Mouse (Mus musculus) myocyte (in vitro differentiated cells): Measurements from ENCODE around the gene Dmkn. TPM values are rescaled to one million over a fixed set of nuclear protein-coding genes. Genes with fewer than 3 reads are reported as not detected.

Source experiments
- H3K27me3 ChIP-seq: one replicate; pipeline ENCODE4 v1.6.1; 2011; ENCODE audit not compliant: control insufficient read depth, insufficient read depth, insufficient read length
- H3K36me3 ChIP-seq: one replicate; pipeline ENCODE4 v1.6.1; 2011; ENCODE audit not compliant: control insufficient read depth, insufficient read depth
- H3K4me2 ChIP-seq: one replicate; pipeline ENCODE4 v1.6.1; 2011; ENCODE audit warnings: low read depth, control low read depth
- H3K4me3 ChIP-seq: one replicate; pipeline ENCODE4 v1.5.1; 2011; ENCODE audit warnings: mild to moderate bottlenecking, control low read depth, moderate library complexity
- H3K79me2 ChIP-seq: one replicate; pipeline ENCODE4 v1.6.1; 2011; ENCODE audit not compliant: control insufficient read depth, insufficient read depth
- H3ac ChIP-seq: one replicate; pipeline ENCODE4 v1.6.1; 2011; ENCODE audit not compliant: control insufficient read depth, insufficient read length
- CEBPB ChIP-seq: IDR thresholded peaks from 2 replicates; pipeline ENCODE4 v1.6.1; 2011; ENCODE audit warnings: mild to moderate bottlenecking, moderate library complexity; ENCODE audit not compliant: poor library complexity, insufficient read depth, severe bottlenecking
- E2F4 ChIP-seq: IDR thresholded peaks from one replicate; pipeline ENCODE4 v1.6.1; 2011; ENCODE audit warnings: mild to moderate bottlenecking, control low read depth, moderate library complexity; ENCODE audit not compliant: insufficient read depth
- MAX ChIP-seq: IDR thresholded peaks from one replicate; pipeline ENCODE4 v1.6.1; 2011; ENCODE audit warnings: low read depth, mild to moderate bottlenecking, control low read depth
- MYOD1 ChIP-seq, 3 experiments: IDR thresholded peaks; one replicate each; pipeline ENCODE4 v1.6.1; 2011; ENCODE audit warnings: control low read depth in 2 of 3, low read depth in 2 of 3, mild to moderate bottlenecking in 2 of 3, moderate library complexity in 1 of 3; ENCODE audit not compliant: insufficient read length in 2 of 3, control insufficient read depth in 1 of 3
- MYOG ChIP-seq, 3 experiments: IDR thresholded peaks; one replicate each; pipeline ENCODE4 v1.6.1; 2011; ENCODE audit warnings: control low read depth in 2 of 3, low read depth in 2 of 3, mild to moderate bottlenecking in 2 of 3; ENCODE audit not compliant: insufficient read length in 2 of 3, control insufficient read depth in 1 of 3, insufficient read depth in 1 of 3
- POLR2A ChIP-seq: IDR thresholded peaks from one replicate; pipeline ENCODE4 v1.6.1; 2011; ENCODE audit warnings: low read depth, mild to moderate bottlenecking, control low read depth, moderate library complexity; ENCODE audit not compliant: insufficient read length
- POLR2AphosphoS2 ChIP-seq: IDR thresholded peaks from one replicate; pipeline ENCODE4 v1.6.1; 2011; ENCODE audit warnings: low read depth, control low read depth; ENCODE audit not compliant: insufficient read length
- REST ChIP-seq: IDR thresholded peaks from one replicate; pipeline ENCODE4 v1.6.1; 2011; ENCODE audit warnings: mild to moderate bottlenecking, control low read depth, moderate library complexity; ENCODE audit not compliant: insufficient read depth, insufficient read length
- SRF ChIP-seq: IDR thresholded peaks from one replicate; pipeline ENCODE4 v1.6.1; 2011; ENCODE audit warnings: low read depth; ENCODE audit not compliant: control insufficient read depth, insufficient read length
- TCF12 ChIP-seq: IDR thresholded peaks from one replicate; pipeline ENCODE4 v1.6.1; 2011; ENCODE audit warnings: mild to moderate bottlenecking, control low read depth; ENCODE audit not compliant: poor library complexity, insufficient read depth, severe bottlenecking
- TCF3 ChIP-seq: IDR thresholded peaks from one replicate; pipeline ENCODE4 v1.6.1; 2011; ENCODE audit warnings: low read depth, control low read depth; ENCODE audit not compliant: insufficient read length
- USF1 ChIP-seq: IDR thresholded peaks from one replicate; pipeline ENCODE4 v1.6.1; 2011; ENCODE audit warnings: low read depth, mild to moderate bottlenecking, control low read depth, moderate library complexity
- polyA plus RNA-seq: library from polyadenylated mRNA; unstranded; fragments of >200 nt; fragmentation: generic; extraction: Trizol; gene quantifications from one replicate; pipeline ENCODE4 v1.2.1, GENCODE M21; 2012; ENCODE audit warnings: missing spikeins

Dmkn gene
- polyA plus RNA-seq, 1 experiment = not detected

GRCm38 (mm10) chr7:30749824-30750606 lies 13.5 kb upstream of the Dmkn start:
- H3K79me2 ChIP-seq = no peaks in the 10 kb centered on the region
- no peaks in the 10 kb centered on the region for H3K27me3 ChIP-seq
- TF ChIP-seq TCF12 (no peak), USF1 (no peak), SRF (no peak), TCF3 (no peak), POLR2AphosphoS2 (no peak), CEBPB (no peak), MYOD1 (IDR thresholded peaks at IDR 0.05; ENCODE audit: control insufficient read depth in 1 of 3, insufficient read length in 2 of 3, low read depth in 2 of 3) (no peak), MAX (no peak), REST (no peak), E2F4 (no peak), MYOG (IDR thresholded peaks at IDR 0.05; ENCODE audit: control insufficient read depth in 1 of 3, insufficient read depth in 1 of 3, insufficient read length in 2 of 3, low read depth in 2 of 3) (no peak), POLR2A (no peak)
- H3K4me3 ChIP-seq = no peak overlapping the region
- H3K36me3 ChIP-seq = no peaks in the 10 kb centered on the region
- H3K4me2 ChIP-seq = no peak overlapping the region
- H3ac ChIP-seq = no peak overlapping the region

- TF ChIP-seq USF1 = no peak
- Histone ChIP-seq H3K4me2 (no peak within 1 kb of the TSS), H3K27me3 (no peaks in the 10 kb centered on the region), H3ac (no peak within 1 kb of the TSS), H3K36me3 (no peaks in the 10 kb centered on the region), H3K79me2 (no peaks in the 10 kb centered on the region), H3K4me3 (no peak within 1 kb of the TSS)
Measured at GRCm38 (mm10) chr7:30751086-30751669, 12.4 kb upstream of the Dmkn start, which contains the start of gene Sbsn. TSS of gene Sbsn (plus strand) at chr7:30751471.

- H3K4me3 ChIP-seq = no peak overlapping the region
- no peak overlapping the region for H3ac ChIP-seq
- H3K36me3 ChIP-seq = no peaks in the 10 kb centered on the region
- no peaks in the 10 kb centered on the region for H3K27me3 ChIP-seq
- H3K79me2 ChIP-seq = no peaks in the 10 kb centered on the region
- TF ChIP-seq POLR2AphosphoS2 = no peak
- no peak for TF ChIP-seq SRF
- no peak for TF ChIP-seq POLR2A
- TF ChIP-seq MYOG (IDR thresholded peaks at IDR 0.05; ENCODE audit: control insufficient read depth in 1 of 3, insufficient read depth in 1 of 3, insufficient read length in 2 of 3, low read depth in 2 of 3) = no peak
- no peak for TF ChIP-seq TCF3
- no peak for TF ChIP-seq E2F4
- no peak for TF ChIP-seq TCF12
- no peak for TF ChIP-seq MAX
- no peak for TF ChIP-seq MYOD1 (IDR thresholded peaks at IDR 0.05; ENCODE audit: control insufficient read depth in 1 of 3, insufficient read length in 2 of 3, low read depth in 2 of 3)
- no peak for TF ChIP-seq REST
- no peak for TF ChIP-seq CEBPB
- no peak for TF ChIP-seq USF1
- no peak overlapping the region for H3K4me2 ChIP-seq
Measured at GRCm38 (mm10) chr7:30757001-30757400, 6.6 kb upstream of the Dmkn start.

GRCm38 (mm10) chr7:30758853-30759252 lies 4.7 kb upstream of the Dmkn start:
- Histone ChIP-seq H3K4me2 (no peak overlapping the region), H3K4me3 (no peak overlapping the region), H3ac (no peak overlapping the region), H3K36me3 (no peaks in the 10 kb centered on the region), H3K27me3 (peaks cover 14% of the 10 kb centered on the region), H3K79me2 (no peaks in the 10 kb centered on the region)
- TF ChIP-seq MYOD1 (IDR thresholded peaks at IDR 0.05; ENCODE audit: control insufficient read depth in 1 of 3, insufficient read length in 2 of 3, low read depth in 2 of 3) (no peak), E2F4 (no peak), CEBPB (no peak), TCF3 (no peak), USF1 (no peak)

- Histone ChIP-seq H3K36me3 (no peaks in the 10 kb centered on the region), H3K27me3 (peaks cover 31% of the 10 kb centered on the region), H3K4me3 (no peak overlapping the region), H3K4me2 (no peak overlapping the region), H3K79me2 (no peaks in the 10 kb centered on the region), H3ac (no peak overlapping the region)
- TF ChIP-seq TCF3 = no peak
- no peak for TF ChIP-seq MYOG (IDR thresholded peaks at IDR 0.05; ENCODE audit: control insufficient read depth in 1 of 3, insufficient read depth in 1 of 3, insufficient read length in 2 of 3, low read depth in 2 of 3)
- no peak for TF ChIP-seq POLR2A
- no peak for TF ChIP-seq USF1
- TF ChIP-seq REST = no peak
- no peak for TF ChIP-seq SRF
- TF ChIP-seq POLR2AphosphoS2 = no peak
- TF ChIP-seq CEBPB = no peak
Measured at GRCm38 (mm10) chr7:30761769-30762352, 1.7 kb upstream of the Dmkn start.
